In the genomic region with DNA sequence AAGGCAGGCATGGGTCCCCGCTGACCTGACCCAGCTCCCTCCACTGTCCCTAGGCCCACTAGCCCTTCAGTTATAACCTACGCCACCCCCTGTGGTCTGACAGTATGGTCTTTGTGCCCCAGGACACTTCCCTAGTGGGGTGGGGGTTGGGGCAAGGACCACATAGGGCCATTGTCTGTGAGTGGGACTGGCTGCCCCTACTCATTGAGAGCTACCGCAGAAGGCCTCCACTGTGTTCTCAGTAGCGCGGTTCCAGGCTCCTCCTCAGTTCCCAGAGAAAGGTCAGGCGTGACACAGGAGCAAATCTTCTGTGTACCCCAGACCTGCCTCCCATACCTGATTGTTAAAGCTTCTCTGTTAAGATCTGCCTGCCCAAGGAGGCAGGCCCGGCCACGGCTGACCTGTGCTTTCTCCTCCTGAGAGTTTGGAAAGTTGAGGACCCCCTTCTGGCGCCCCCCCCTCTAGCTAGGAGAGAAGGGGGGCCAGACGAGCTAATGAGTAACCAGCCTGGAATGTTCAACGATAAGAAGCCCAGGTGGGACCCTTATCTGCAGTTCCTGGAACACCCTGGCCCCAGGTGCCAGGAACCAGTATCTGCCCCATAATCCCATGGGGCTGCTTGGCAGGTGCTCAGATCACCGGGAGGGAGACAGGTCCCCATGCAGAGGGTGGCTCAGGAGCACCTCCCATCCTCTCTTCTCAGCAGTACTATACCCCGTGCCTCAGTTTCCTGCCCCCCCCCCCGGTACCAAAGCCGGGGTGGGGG, we compare ENCODE assay signal across 12 mouse cellular contexts. TPM values are rescaled to one million over a fixed set of nuclear protein-coding genes. Genes with fewer than 3 reads are reported as not detected.
DNase-seq lines count a peak whose midpoint lies in the region; ATAC-seq and TF ChIP-seq lines count a peak whose summit lies in the region.
"Had no signal": no experiment of that assay in that cellular context is flagged by ENCODE, and none has a peak within 500 bp of the region (broad histone marks: within the 10 kb centered on the region; RNA-seq: fewer than 3 reads in every experiment).

No protein-coding gene starts in this region.

- H3K27me3 ChIP-seq in kidney, embryonic 16.5 days (ENCODE audit: insufficient read depth, low read length), result no peaks in the 10 kb centered on the region
- H3K27me3 ChIP-seq in myocyte (ENCODE audit: control insufficient read depth, insufficient read depth, insufficient read length), result no peaks in the 10 kb centered on the region
- no peaks in the 10 kb centered on the region for H3K27me3 ChIP-seq in midbrain, embryonic 11.5 days (ENCODE audit: control insufficient read depth, insufficient read depth, low read length)
- no peaks in the 10 kb centered on the region for H3K27me3 ChIP-seq in neural tube, embryonic 15.5 days (replicated peaks)
- H3K27me3 ChIP-seq: neural tube, embryonic 13.5 days had no signal

- peak; percentile 40 for TF ChIP-seq POLR2A in myocyte (IDR thresholded peaks at IDR 0.05; ENCODE audit: insufficient read length, low read depth)

- no peak overlapping the region for H3K4me3 ChIP-seq in kidney, embryonic 16.5 days (ENCODE audit: low read length)
- H3K4me3 ChIP-seq in myocyte, result no peak overlapping the region
- no peak overlapping the region for H3K4me3 ChIP-seq in midbrain, embryonic 11.5 days (ENCODE audit: low read depth, low read length)
- no peak overlapping the region for H3K4me3 ChIP-seq in neural tube, embryonic 15.5 days (replicated peaks)
- H3K4me3 ChIP-seq: forebrain, embryonic 10.5 days; liver, embryonic 13.5 days; midbrain, embryonic 10.5 days; neural tube, embryonic 13.5 days had no signal

- peaks cover 9% of the 10 kb centered on the region for H3K36me3 ChIP-seq in kidney, embryonic 16.5 days (ENCODE audit: insufficient read depth, low read length)
- H3K36me3 ChIP-seq in myocyte (ENCODE audit: control insufficient read depth, insufficient read depth), result peaks cover 32% of the 10 kb centered on the region
- no peaks in the 10 kb centered on the region for H3K36me3 ChIP-seq in midbrain, embryonic 11.5 days (ENCODE audit: control insufficient read depth, insufficient read depth, low read length)
- H3K36me3 ChIP-seq in neural tube, embryonic 15.5 days, result no peaks in the 10 kb centered on the region
- H3K36me3 ChIP-seq: forebrain, embryonic 10.5 days; midbrain, embryonic 10.5 days; neural tube, embryonic 13.5 days had no signal

- H3K27ac ChIP-seq in kidney, embryonic 16.5 days (ENCODE audit: low read length), result peak overlapping the region; percentile 78
- no peak overlapping the region for H3K27ac ChIP-seq in midbrain, embryonic 11.5 days (ENCODE audit: low read depth, low read length)
- no peak overlapping the region for H3K27ac ChIP-seq in neural tube, embryonic 15.5 days (replicated peaks)
- H3K27ac ChIP-seq: liver, embryonic 13.5 days; neural tube, embryonic 13.5 days had no signal

- 67% methylated on average over 15 of the region's 15 CpGs for WGBS in kidney, embryonic 16.5 days
- 73% methylated on average over 15 of the region's 15 CpGs for WGBS in midbrain, embryonic 11.5 days
- 75% methylated on average over 15 of the region's 15 CpGs for WGBS in neural tube, embryonic 15.5 days

- no peak overlapping the region; the same call in 1 of the 2 replicates for H3K9ac ChIP-seq in kidney, embryonic 16.5 days (replicated peaks; ENCODE audit: low read length)
- H3K9ac ChIP-seq in midbrain, embryonic 11.5 days (ENCODE audit: low read length), result no peak overlapping the region
- no peak overlapping the region for H3K9ac ChIP-seq in neural tube, embryonic 15.5 days (replicated peaks)
- H3K9ac ChIP-seq: liver, embryonic 13.5 days; neural tube, embryonic 13.5 days had no signal

- H3K9me3 ChIP-seq in kidney, embryonic 16.5 days (ENCODE audit: low read length), result no peaks in the 10 kb centered on the region
- H3K9me3 ChIP-seq in midbrain, embryonic 11.5 days (ENCODE audit: control insufficient read depth, low read length), result no peaks in the 10 kb centered on the region
- no peaks in the 10 kb centered on the region for H3K9me3 ChIP-seq in neural tube, embryonic 15.5 days (replicated peaks)
- H3K9me3 ChIP-seq: forebrain, embryonic 10.5 days; liver, embryonic 13.5 days; midbrain, embryonic 10.5 days; neural tube, embryonic 13.5 days had no signal

- peaks cover 32% of the 10 kb centered on the region for H3K4me1 ChIP-seq in kidney, embryonic 16.5 days (ENCODE audit: insufficient read depth, low read length)
- H3K4me1 ChIP-seq in midbrain, embryonic 11.5 days (ENCODE audit: control insufficient read depth, insufficient read depth, low read length), result no peaks in the 10 kb centered on the region
- peaks cover 15% of the 10 kb centered on the region for H3K4me1 ChIP-seq in neural tube, embryonic 15.5 days

- peaks cover 43% of the 10 kb centered on the region for H3K79me2 ChIP-seq in myocyte (ENCODE audit: control insufficient read depth, insufficient read depth)

- no peak overlapping the region for H3K4me2 ChIP-seq in kidney, embryonic 16.5 days (replicated peaks; ENCODE audit: low read depth, low read length)
- no peak overlapping the region for H3K4me2 ChIP-seq in myocyte (ENCODE audit: low read depth)
- no peak overlapping the region for H3K4me2 ChIP-seq in midbrain, embryonic 11.5 days
- no peak overlapping the region for H3K4me2 ChIP-seq in neural tube, embryonic 15.5 days
- H3K4me2 ChIP-seq: liver, embryonic 13.5 days; neural tube, embryonic 13.5 days had no signal

- DNase-seq in frontal cortex, postnatal 10 days (ENCODE audit: low spot score in 2 of 2), result no peak
- no peak for DNase-seq in kidney, adult 9 months
- peak; percentile 88 for DNase-seq in brain, adult 2 months (ENCODE audit: low read depth, low spot score)
- no peak for DNase-seq in midbrain, embryonic 11.5 days (ENCODE audit: low spot score, missing footprints)
- DNase-seq: liver, embryonic 13.5 days had no signal

- peak; percentile 32; the same call in 1 of the 2 replicates for ATAC-seq in frontal cortex, adult (ENCODE audit: low TSS enrichment)
- peak; percentile 22 for ATAC-seq in kidney, embryonic 16.5 days (ENCODE audit: low FRiP score, low TSS enrichment)
- no peak for ATAC-seq in midbrain, embryonic 11.5 days (ENCODE audit: low FRiP score)
- no peak for ATAC-seq in neural tube, embryonic 15.5 days (ENCODE audit: low FRiP score)

- no peak overlapping the region for H3ac ChIP-seq in myocyte (ENCODE audit: control insufficient read depth, insufficient read length)

TF ChIP-seq in myocyte, 11 proteins besides CTCF, POLR2A, EP300 and RAD21:
- no peak for TF ChIP-seq MYOD1 (IDR thresholded peaks at IDR 0.05; ENCODE audit: control insufficient read depth in 1 of 3, insufficient read length in 2 of 3, low read depth in 2 of 3)
- peak; percentile 70 for TF ChIP-seq POLR2AphosphoS2 (IDR thresholded peaks at IDR 0.05; ENCODE audit: insufficient read length, low read depth)
- TF ChIP-seq MYOG (IDR thresholded peaks at IDR 0.05; ENCODE audit: control insufficient read depth in 1 of 3, insufficient read depth in 1 of 3, insufficient read length in 2 of 3, low read depth in 2 of 3), result no peak
TF ChIP-seq in myocyte: peak in this region for 1.

RNA-seq across cellular contexts. Expression of gene Lgals2, which starts 5.1 kb away (rescaled TPM):
- polyA plus RNA-seq in kidney, embryonic 16.5 days (2015; fragmentation: Nextera tagmentation; extraction: Ambion mirVana), result 0.54 and 0.77 TPM in 2 replicates
- polyA plus RNA-seq in myocyte (2012; fragmentation: generic; extraction: Trizol), result 2.2 TPM
- polyA plus RNA-seq in midbrain, embryonic 11.5 days (2014; fragmentation: Nextera tagmentation; extraction: Ambion mirVana), result not detected in 2 replicates
- polyA plus RNA-seq in neural tube, embryonic 15.5 days (2015; fragmentation: Nextera tagmentation; extraction: Ambion mirVana), result 26.1 TPM in 1 of 2 replicates, not detected in the other
- polyA plus RNA-seq: forebrain, embryonic 10.5 days; midbrain, embryonic 10.5 days; neural tube, embryonic 13.5 days had no signal

RNA-seq across cellular contexts. Expression of gene Cdc42ep1, which starts 7.8 kb away (rescaled TPM):
- polyA plus RNA-seq in kidney, embryonic 16.5 days (2015; fragmentation: Nextera tagmentation; extraction: Ambion mirVana), result 58.5 and 59.7 TPM in 2 replicates
- polyA plus RNA-seq in myocyte (2012; fragmentation: generic; extraction: Trizol), result 76.0 TPM
- 6.4 and 9.0 TPM in 2 replicates for polyA plus RNA-seq in midbrain, embryonic 11.5 days (2014; fragmentation: Nextera tagmentation; extraction: Ambion mirVana)
- polyA plus RNA-seq in neural tube, embryonic 15.5 days (2015; fragmentation: Nextera tagmentation; extraction: Ambion mirVana), result 12.0 and 16.2 TPM in 2 replicates

RNA-seq across cellular contexts. Expression of gene Gga1, which starts 26.7 kb away (rescaled TPM):
- polyA plus RNA-seq in kidney, embryonic 16.5 days (2015; fragmentation: Nextera tagmentation; extraction: Ambion mirVana), result 54.7 and 61.9 TPM in 2 replicates
- polyA plus RNA-seq in myocyte (2012; fragmentation: generic; extraction: Trizol), result 89.3 TPM
- polyA plus RNA-seq in midbrain, embryonic 11.5 days (2014; fragmentation: Nextera tagmentation; extraction: Ambion mirVana), result 20.5 and 25.7 TPM in 2 replicates
- 42.6 and 44.1 TPM in 2 replicates for polyA plus RNA-seq in neural tube, embryonic 15.5 days (2015; fragmentation: Nextera tagmentation; extraction: Ambion mirVana)

RNA-seq across cellular contexts. Expression of gene Card10, which starts 47.4 kb away (rescaled TPM):
- polyA plus RNA-seq in kidney, embryonic 16.5 days (2015; fragmentation: Nextera tagmentation; extraction: Ambion mirVana), result 9.9 and 10.6 TPM in 2 replicates
- polyA plus RNA-seq in myocyte (2012; fragmentation: generic; extraction: Trizol), result 1.4 TPM
- 1.3 and 1.5 TPM in 2 replicates for polyA plus RNA-seq in midbrain, embryonic 11.5 days (2014; fragmentation: Nextera tagmentation; extraction: Ambion mirVana)
- polyA plus RNA-seq in neural tube, embryonic 15.5 days (2015; fragmentation: Nextera tagmentation; extraction: Ambion mirVana), result 1.9 and 3.7 TPM in 2 replicates

RNA-seq across cellular contexts. Expression of gene Gm49510, which starts 49.2 kb away (rescaled TPM):
- polyA plus RNA-seq in kidney, embryonic 16.5 days (2015; fragmentation: Nextera tagmentation; extraction: Ambion mirVana), result 0.37 and 0.70 TPM in 2 replicates
- polyA plus RNA-seq in myocyte (2012; fragmentation: generic; extraction: Trizol), result 0.04 TPM
- 0.11 TPM in 1 of 2 replicates, not detected in the other for polyA plus RNA-seq in midbrain, embryonic 11.5 days (2014; fragmentation: Nextera tagmentation; extraction: Ambion mirVana)
- not detected in 2 replicates for polyA plus RNA-seq in neural tube, embryonic 15.5 days (2015; fragmentation: Nextera tagmentation; extraction: Ambion mirVana)
- polyA plus RNA-seq: midbrain, embryonic 10.5 days; neural tube, embryonic 13.5 days had no signal

Comparison
In these comparisons a context has a peak if more than half of its experiments do, and no peak if none do; other contexts are left out.
1. ATAC-seq: peak in frontal cortex, adult (single experiment) and kidney, embryonic 16.5 days (single experiment); none in midbrain, embryonic 11.5 days (single experiment) and neural tube, embryonic 15.5 days (single experiment).